Mouse (Mus musculus): Measurements from ENCODE around the gene Mbd3l1. TPM values are rescaled to one million over a fixed set of nuclear protein-coding genes. Genes with fewer than 3 reads are reported as not detected.

Gene Mbd3l1
- total RNA-seq (2014; fragmentation: Nextera tagmentation) (not detected in 2 replicates), total RNA-seq (2017) (not detected in 2 replicates)

- ATAC-seq (replicated peaks; ENCODE audit: low FRiP score, low TSS enrichment, poor library complexity, severe bottlenecking): no peak
Measured at GRCm38 (mm10) chr9:18478168-18478567, at the start of gene Mbd3l1, which contains the start of gene Zfp558. TSS of gene Mbd3l1 (plus strand) at chr9:18478359. TSS of gene Zfp558 (minus strand) at chr9:18478268.

- no peak for ATAC-seq (replicated peaks; ENCODE audit: low FRiP score, low TSS enrichment, poor library complexity, severe bottlenecking)
Measured at GRCm38 (mm10) chr9:18430354-18430753, 47.8 kb upstream of the Mbd3l1 start, which contains the start of gene Mbd3l2. TSS of gene Mbd3l2 (plus strand) at chr9:18430654.

GRCm38 (mm10) chr9:18431687-18432086, 46.5 kb upstream of the Mbd3l1 start:
- ATAC-seq (replicated peaks; ENCODE audit: low FRiP score, low TSS enrichment, poor library complexity, severe bottlenecking): no peak

- ATAC-seq (replicated peaks; ENCODE audit: low FRiP score, low TSS enrichment, poor library complexity, severe bottlenecking): no peak
Measured at GRCm38 (mm10) chr9:18456520-18456919, 21.6 kb upstream of the Mbd3l1 start.

DNA sequence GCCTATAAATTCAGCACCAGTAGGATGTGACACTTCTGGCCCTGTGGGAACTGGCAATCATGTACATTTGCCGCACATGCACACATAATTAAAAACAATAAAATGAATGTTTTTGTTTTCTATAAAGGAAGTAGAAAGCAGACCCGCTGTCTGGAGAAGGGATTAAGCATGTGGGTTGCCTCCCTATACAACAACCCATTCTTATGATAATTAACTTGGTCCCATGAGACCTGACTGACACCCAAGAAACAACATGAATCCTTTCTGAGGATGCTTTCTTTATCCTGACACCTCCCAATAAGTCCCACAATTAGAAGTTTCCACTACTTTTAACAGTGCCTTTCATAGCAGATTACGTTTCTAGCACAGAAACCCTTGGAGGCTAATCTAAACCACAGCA, 10.8 kb upstream of the Mbd3l1 start:
- ATAC-seq (replicated peaks; ENCODE audit: low FRiP score, low TSS enrichment, poor library complexity, severe bottlenecking): no peak

- ATAC-seq (replicated peaks; ENCODE audit: low FRiP score, low TSS enrichment, poor library complexity, severe bottlenecking): no peak
Measured at GRCm38 (mm10) chr9:18468005-18468404, 10.2 kb upstream of the Mbd3l1 start.

DNA sequence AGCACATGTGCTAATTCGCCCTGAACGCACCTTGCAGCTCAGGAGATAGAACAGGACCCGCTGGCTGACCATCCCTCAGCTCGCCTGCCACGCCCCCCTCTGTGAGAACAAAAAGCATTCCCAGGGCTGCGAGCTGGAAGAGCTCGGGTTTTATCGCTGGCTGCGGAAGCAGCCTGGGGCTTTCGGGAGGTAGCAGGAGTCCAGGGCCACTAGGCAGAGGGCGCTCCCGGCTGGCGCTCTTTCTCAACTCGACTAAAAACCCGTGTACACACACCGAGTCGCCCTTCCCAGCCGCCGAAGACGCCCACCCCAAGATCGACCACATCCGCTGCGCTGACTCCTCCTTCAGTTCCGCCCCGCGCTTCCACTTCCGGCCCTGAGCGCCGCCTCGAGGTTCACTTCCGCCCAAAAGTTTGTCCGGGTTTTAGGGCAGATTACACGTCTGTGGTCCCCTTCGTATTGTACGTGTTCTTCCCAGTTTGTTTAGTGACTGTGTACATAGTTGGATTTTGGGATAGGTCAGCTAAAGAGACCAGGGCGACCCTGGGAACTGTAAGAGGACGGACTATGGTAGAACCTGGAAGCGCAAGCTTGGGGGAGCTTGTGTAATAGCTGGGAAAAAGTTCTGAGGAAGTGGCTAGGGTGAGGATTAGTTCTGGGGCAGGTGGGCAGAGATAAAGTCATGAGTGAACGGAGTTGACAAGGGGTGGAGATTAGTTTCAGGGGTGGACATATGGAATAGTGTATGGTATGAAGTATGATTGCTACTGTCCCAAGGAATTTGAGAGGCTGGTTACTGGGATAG, 4.6 kb upstream of the Mbd3l1 start:
- peak; percentile 99 for ATAC-seq (replicated peaks; ENCODE audit: low FRiP score, low TSS enrichment, poor library complexity, severe bottlenecking)

GRCm38 (mm10) chr9:18508098-18508497, 29.9 kb downstream of the Mbd3l1 start:
- ATAC-seq (replicated peaks; ENCODE audit: low FRiP score, low TSS enrichment, poor library complexity, severe bottlenecking): no peak

Other genes with a start within 250 kb of the Mbd3l1 start
- gene Chordc1, start 186.2 kb upstream of the Mbd3l1 start, total RNA-seq (2014; fragmentation: Nextera tagmentation): 38.5 and 74.0 TPM in 2 replicates
- 106 and 154 TPM in 2 replicates for gene Chordc1, start 186.2 kb upstream of the Mbd3l1 start, total RNA-seq (2017)
- gene Naalad2, start 75.4 kb upstream of the Mbd3l1 start, total RNA-seq (2014; fragmentation: Nextera tagmentation): not detected in 2 replicates
- not detected in 2 replicates for gene Naalad2, start 75.4 kb upstream of the Mbd3l1 start, total RNA-seq (2017)
- not detected in 2 replicates for gene Ubtfl1, start 73.9 kb upstream of the Mbd3l1 start, total RNA-seq (2014; fragmentation: Nextera tagmentation)
- not detected in 2 replicates for gene Ubtfl1, start 73.9 kb upstream of the Mbd3l1 start, total RNA-seq (2017)
- not detected in 2 replicates for gene Mbd3l2, start 47.7 kb upstream of the Mbd3l1 start, total RNA-seq (2014; fragmentation: Nextera tagmentation)
- not detected in 2 replicates for gene Mbd3l2, start 47.7 kb upstream of the Mbd3l1 start, total RNA-seq (2017)
- gene Zfp558, start 91 bp upstream of the Mbd3l1 start, total RNA-seq (2014; fragmentation: Nextera tagmentation): 2.6 and 2.9 TPM in 2 replicates
- gene Zfp558, start 91 bp upstream of the Mbd3l1 start, total RNA-seq (2017): 1.4 and 1.5 TPM in 2 replicates
- gene Muc16, start 196.2 kb downstream of the Mbd3l1 start, total RNA-seq (2014; fragmentation: Nextera tagmentation): not detected in 2 replicates
- not detected in 2 replicates for gene Muc16, start 196.2 kb downstream of the Mbd3l1 start, total RNA-seq (2017)

All from megakaryocyte-erythroid progenitor cell, adult 5-6 weeks (primary cell).